Mouse (Mus musculus) limb, embryonic 12.5 days (tissue): ENCODE results near the gene Hoxc9. TPM values are rescaled to one million over a fixed set of nuclear protein-coding genes. Genes with fewer than 3 reads are reported as not detected.
A peak's percentile ranks its signal among the peaks of the same experiment; 100 is the strongest.

Experiments used
- ATAC-seq: fragments of 200-750 bp; cut with Nextera tagmentation; 2 replicates; pipeline ENCODE4 v1.8.0; 2017; ENCODE audit warnings: low read depth, moderate TSS enrichment; ENCODE audit not compliant: insufficient number of reproducible peaks, insufficient read depth, low FRiP score, low TSS enrichment
- H3K27ac ChIP-seq: fragments of 300-500 bp; sonication (generic); 2 replicates; pipeline ENCODE4 v1.5.1; 2016; ENCODE audit warnings: mild to moderate bottlenecking, moderate library complexity
- H3K27me3 ChIP-seq: fragments of 300-500 bp; sonication (generic); 2 replicates; pipeline ENCODE4 v1.6.1; 2016; ENCODE audit warnings: mild to moderate bottlenecking, moderate library complexity
- H3K36me3 ChIP-seq: fragments of 300-500 bp; sonication (generic); 2 replicates; pipeline ENCODE4 v1.6.1; 2016; ENCODE audit warnings: mild to moderate bottlenecking, moderate library complexity
- H3K4me1 ChIP-seq: fragments of 300-500 bp; sonication (generic); replicated peaks from 2 replicates; pipeline ENCODE4 v1.6.1; 2016
- H3K4me2 ChIP-seq: fragments of 300-500 bp; sonication (generic); 2 replicates; pipeline ENCODE4 v1.6.1; 2016; ENCODE audit warnings: mild to moderate bottlenecking, moderate library complexity
- H3K4me3 ChIP-seq: fragments of 300-500 bp; sonication (generic); replicated peaks from 2 replicates; pipeline ENCODE4 v1.5.1; 2016; ENCODE audit warnings: mild to moderate bottlenecking
- H3K9ac ChIP-seq: fragments of 300-500 bp; sonication (generic); replicated peaks from 2 replicates; pipeline ENCODE4 v1.6.1; 2016; ENCODE audit warnings: mild to moderate bottlenecking, moderate library complexity
- H3K9me3 ChIP-seq: fragments of 300-500 bp; sonication (generic); 2 replicates; pipeline ENCODE4 v1.6.1; 2016; ENCODE audit warnings: mild to moderate bottlenecking, moderate library complexity
- WGBS: fragments of 180-500 bp; shearing (Covaris S2); methylation state at CpG from one replicate; pipeline ENCODE4 v1.1.7; 2016; 5-methylcytosine and 5-hydroxymethylcytosine counted together
- microRNA counts: library from miRNA; unstranded; fragments of <30 nt; microRNA quantifications from one replicate; lab custom pipeline; 2017
- microRNA-seq: library from miRNA; unstranded; fragments of <30 nt; microRNA quantifications from one replicate; pipeline ENCODE4, GENCODE M21; 2017
- polyA plus RNA-seq: library from polyadenylated mRNA; unstranded; fragments of >200 nt; fragmentation: Nextera tagmentation; extraction: Ambion mirVana; gene quantifications from 2 replicates; pipeline ENCODE4 v1.2.1, GENCODE M21; 2016

Hoxc9 gene
- polyA plus RNA-seq, 1 experiment from 2014 or later, result 3.6 TPM

GRCm38 (mm10) chr15:103028916-103029512 is 52.8 kb downstream of the Hoxc9 start:
- WGBS, result 24% methylated on average over 9 of the region's 9 CpGs
- no peaks in the 10 kb centered on the region for H3K36me3 ChIP-seq
- H3K9ac ChIP-seq, result no peak overlapping the region
- no peak overlapping the region for H3K4me3 ChIP-seq
- no peak overlapping the region for H3K27ac ChIP-seq
- peaks cover 90% of the 10 kb centered on the region for H3K27me3 ChIP-seq
- H3K4me2 ChIP-seq, result no peak overlapping the region
- H3K4me1 ChIP-seq, result peaks cover 17% of the 10 kb centered on the region; the same call in 1 of the 2 replicates
- no peaks in the 10 kb centered on the region for H3K9me3 ChIP-seq
- ATAC-seq, result no peak

- Histone ChIP-seq H3K27ac (no peak overlapping the region), H3K9me3 (no peaks in the 10 kb centered on the region), H3K9ac (no peak overlapping the region), H3K4me2 (no peak overlapping the region), H3K27me3 (peaks cover 90% of the 10 kb centered on the region), H3K4me1 (peaks cover 28% of the 10 kb centered on the region), H3K36me3 (no peaks in the 10 kb centered on the region), H3K4me3 (no peak overlapping the region)
- 14% methylated on average over 8 of the region's 8 CpGs for WGBS
- no peak for ATAC-seq
Measured at GRCm38 (mm10) chr15:103030142-103030541, 53.9 kb downstream of the Hoxc9 start.

- no peaks in the 10 kb centered on the region for H3K9me3 ChIP-seq
- H3K4me2 ChIP-seq, result no peak overlapping the region
- 0% methylated on average over 3 of the region's 3 CpGs for WGBS
- no peak overlapping the region for H3K9ac ChIP-seq
- H3K36me3 ChIP-seq, result no peaks in the 10 kb centered on the region
- ATAC-seq, result no peak
- H3K4me1 ChIP-seq, result peaks cover 35% of the 10 kb centered on the region
- peaks cover 92% of the 10 kb centered on the region for H3K27me3 ChIP-seq
- no peak overlapping the region for H3K27ac ChIP-seq
- no peak overlapping the region for H3K4me3 ChIP-seq
Measured at GRCm38 (mm10) chr15:103032167-103032566, 55.9 kb downstream of the Hoxc9 start.

GRCm38 (mm10) chr15:103032646-103033575 is 56.7 kb downstream of the Hoxc9 start:
- no peaks in the 10 kb centered on the region for H3K9me3 ChIP-seq
- H3K27me3 ChIP-seq, result peaks cover 92% of the 10 kb centered on the region
- H3K27ac ChIP-seq, result no peak overlapping the region
- H3K4me3 ChIP-seq, result no peak overlapping the region
- ATAC-seq, result no peak
- H3K36me3 ChIP-seq, result no peaks in the 10 kb centered on the region
- no peak overlapping the region for H3K4me2 ChIP-seq
- 1% methylated on average over 26 of the region's 26 CpGs for WGBS
- peaks cover 35% of the 10 kb centered on the region for H3K4me1 ChIP-seq
- H3K9ac ChIP-seq, result no peak overlapping the region

GRCm38 (mm10) chr15:103034043-103034806 is 58.0 kb downstream of the Hoxc9 start:
- Histone ChIP-seq H3K27ac (0 out of 2 replicates have a peak overlapping the region, but pooled peaks have one; percentile 45), H3K4me1 (peaks cover 39% of the 10 kb centered on the region), H3K4me3 (peak overlapping the region; percentile 38), H3K27me3 (peaks cover 92% of the 10 kb centered on the region), H3K9ac (no peak overlapping the region; the same call in 1 of the 2 replicates), H3K36me3 (no peaks in the 10 kb centered on the region), H3K9me3 (no peaks in the 10 kb centered on the region), H3K4me2 (peak overlapping the region; percentile 58)
- ATAC-seq, result 0 out of 2 replicates have a peak, but pooled peaks have one; percentile 32
- WGBS, result 4% methylated on average over 24 of the region's 24 CpGs

MicroRNAs encoded within 50 kb of the gene (microRNA counts, 519-probe panel; counts per million panel counts)
- microRNA mmu-miR-615-3p (lab: Ali Mortazavi, UCI), result not detected
- not detected for microRNA mmu-miR-615-5p (lab: Ali Mortazavi, UCI)

Small RNAs within 50 kb of the gene (microRNA-seq; reads per million reads assigned to microRNA genes)
- 1,745 reads per million, percentile 80 among the genes with 10 or more reads in this experiment for gene Mir196a-2
- 2,936 reads per million, percentile 86 among the genes with 10 or more reads in this experiment for gene Mir615

Other genes with a start within 250 kb of the Hoxc9 start
- 3.6 and 5.0 TPM in 2 replicates for gene Hoxc13, start 55.3 kb upstream of the Hoxc9 start, polyA plus RNA-seq
- 2.0 and 2.8 TPM in 2 replicates for gene Hoxc12, start 39.7 kb upstream of the Hoxc9 start, polyA plus RNA-seq
- 3.5 and 5.2 TPM in 2 replicates for gene Hoxc11, start 22.0 kb upstream of the Hoxc9 start, polyA plus RNA-seq
- gene Hoxc10, start 9.6 kb upstream of the Hoxc9 start, polyA plus RNA-seq, result 20.7 and 21.2 TPM in 2 replicates
- gene Hoxc5, start 9.0 kb upstream of the Hoxc9 start, polyA plus RNA-seq, result 6.3 and 12.2 TPM in 2 replicates
- 3.9 and 4.0 TPM in 2 replicates for gene Hoxc8, start 14.2 kb downstream of the Hoxc9 start, polyA plus RNA-seq
- gene Hoxc6, start 21.8 kb downstream of the Hoxc9 start, polyA plus RNA-seq, result 3.9 and 4.4 TPM in 2 replicates
- gene Hoxc4, start 42.5 kb downstream of the Hoxc9 start, polyA plus RNA-seq, result 3.8 and 6.7 TPM in 2 replicates
- gene Smug1, start 190.7 kb downstream of the Hoxc9 start, polyA plus RNA-seq, result 14.6 and 15.2 TPM in 2 replicates